Mouse (Mus musculus): Measurements from ENCODE around the gene Kiss1r. TPM values are rescaled to one million over a fixed set of nuclear protein-coding genes. Genes with fewer than 3 reads are reported as not detected.
A peak's percentile ranks its signal among the peaks of the same experiment; 100 is the strongest.

Kiss1r gene
- polyA plus RNA-seq, 1 experiment from 2014 or later = 0.68 TPM

GRCm38 (mm10) chr10:79970415-79971182 lies 53.8 kb downstream of the Kiss1r start, which contains the start of gene Grin3b:
Grin3b (plus strand) TSS chr10:79970715.
- H3K9me3 ChIP-seq (ENCODE audit: control insufficient read depth, low read length) = no peaks in the 10 kb centered on the region
- H3K27ac ChIP-seq (ENCODE audit: low read length) = no peak within 1 kb of the TSS
- peak within 1 kb of the TSS; percentile 85 for H3K4me2 ChIP-seq (ENCODE audit: low read depth, low read length)
- 7% methylated on average over 47 of the region's 47 CpGs for WGBS
- peaks cover 10% of the 10 kb centered on the region for H3K4me1 ChIP-seq (ENCODE audit: control insufficient read depth, insufficient read depth, low read length)
- peak within 1 kb of the TSS; percentile 64 for H3K9ac ChIP-seq (ENCODE audit: low read depth, low read length)
- peaks cover 15% of the 10 kb centered on the region for H3K27me3 ChIP-seq (replicated peaks; ENCODE audit: control insufficient read depth, insufficient read depth, low read length)
- H3K36me3 ChIP-seq (ENCODE audit: control insufficient read depth, insufficient read depth, low read length) = peaks cover 23% of the 10 kb centered on the region
- peak; percentile 24; the same call in 1 of the 2 replicates for ATAC-seq
- H3K4me3 ChIP-seq (ENCODE audit: low read length) = peak within 1 kb of the TSS; percentile 51

GRCm38 (mm10) chr10:79971183-79971497 lies 54.4 kb downstream of the Kiss1r start:
- peak overlapping the region; percentile 51 for H3K4me3 ChIP-seq (ENCODE audit: low read length)
- ATAC-seq = 0 out of 2 replicates have a peak, but pooled peaks have one; percentile 11
- peak overlapping the region; percentile 85 for H3K4me2 ChIP-seq (ENCODE audit: low read depth, low read length)
- peak overlapping the region; percentile 64 for H3K9ac ChIP-seq (ENCODE audit: low read depth, low read length)
- H3K9me3 ChIP-seq (ENCODE audit: control insufficient read depth, low read length) = no peaks in the 10 kb centered on the region
- H3K27me3 ChIP-seq (replicated peaks; ENCODE audit: control insufficient read depth, insufficient read depth, low read length) = peaks cover 15% of the 10 kb centered on the region
- H3K36me3 ChIP-seq (ENCODE audit: control insufficient read depth, insufficient read depth, low read length) = peaks cover 24% of the 10 kb centered on the region
- no peak overlapping the region for H3K27ac ChIP-seq (ENCODE audit: low read length)
- 4% methylated on average over 21 of the region's 21 CpGs for WGBS
- H3K4me1 ChIP-seq (ENCODE audit: control insufficient read depth, insufficient read depth, low read length) = peaks cover 10% of the 10 kb centered on the region

Other genes starting within 250 kb of the Kiss1r start
- gene Tpgs1, start 247.6 kb upstream of the Kiss1r start, polyA plus RNA-seq (2015; fragmentation: Nextera tagmentation; extraction: Ambion mirVana) = 56.8 and 64.4 TPM in 2 replicates
- gene Cdc34, start 234.8 kb upstream of the Kiss1r start, polyA plus RNA-seq (2015; fragmentation: Nextera tagmentation; extraction: Ambion mirVana) = 120 and 128 TPM in 2 replicates
- gene Gzmm, start 228.0 kb upstream of the Kiss1r start, polyA plus RNA-seq (2015; fragmentation: Nextera tagmentation; extraction: Ambion mirVana) = 0.21 and 0.56 TPM in 2 replicates
- 1,158 and 1,189 TPM in 2 replicates for gene Bsg, start 212.5 kb upstream of the Kiss1r start, polyA plus RNA-seq (2015; fragmentation: Nextera tagmentation; extraction: Ambion mirVana)
- gene Hcn2, start 200.3 kb upstream of the Kiss1r start, polyA plus RNA-seq (2015; fragmentation: Nextera tagmentation; extraction: Ambion mirVana) = 0.04 TPM in 1 of 2 replicates, not detected in the other
- 38.8 and 40.5 TPM in 2 replicates for gene Polrmt, start 170.4 kb upstream of the Kiss1r start, polyA plus RNA-seq (2015; fragmentation: Nextera tagmentation; extraction: Ambion mirVana)
- gene Fgf22, start 161.9 kb upstream of the Kiss1r start, polyA plus RNA-seq (2015; fragmentation: Nextera tagmentation; extraction: Ambion mirVana) = 0.26 TPM in 1 of 2 replicates, not detected in the other
- 39.7 and 56.6 TPM in 2 replicates for gene Rnf126, start 150.0 kb upstream of the Kiss1r start, polyA plus RNA-seq (2015; fragmentation: Nextera tagmentation; extraction: Ambion mirVana)
- 15.1 and 16.6 TPM in 2 replicates for gene Fstl3, start 139.7 kb upstream of the Kiss1r start, polyA plus RNA-seq (2015; fragmentation: Nextera tagmentation; extraction: Ambion mirVana)
- gene Prss57, start 126.0 kb upstream of the Kiss1r start, polyA plus RNA-seq (2015; fragmentation: Nextera tagmentation; extraction: Ambion mirVana) = 0.07 and 0.11 TPM in 2 replicates
- 44.1 and 44.8 TPM in 2 replicates for gene Palm, start 123.4 kb upstream of the Kiss1r start, polyA plus RNA-seq (2015; fragmentation: Nextera tagmentation; extraction: Ambion mirVana)
- 204 and 210 TPM in 2 replicates for gene Misp, start 96.0 kb upstream of the Kiss1r start, polyA plus RNA-seq (2015; fragmentation: Nextera tagmentation; extraction: Ambion mirVana)
- 295 and 302 TPM in 2 replicates for gene Ptbp1, start 62.5 kb upstream of the Kiss1r start, polyA plus RNA-seq (2015; fragmentation: Nextera tagmentation; extraction: Ambion mirVana)
- 2.7 and 2.8 TPM in 2 replicates for gene Prtn3, start 42.5 kb upstream of the Kiss1r start, polyA plus RNA-seq (2015; fragmentation: Nextera tagmentation; extraction: Ambion mirVana)
- 25.5 and 28.2 TPM in 2 replicates for gene Plppr3, start 42.3 kb upstream of the Kiss1r start, polyA plus RNA-seq (2015; fragmentation: Nextera tagmentation; extraction: Ambion mirVana)
- gene Elane, start 30.7 kb upstream of the Kiss1r start, polyA plus RNA-seq (2015; fragmentation: Nextera tagmentation; extraction: Ambion mirVana) = 0.42 and 2.4 TPM in 2 replicates
- not detected in 2 replicates for gene Cfd, start 26.1 kb upstream of the Kiss1r start, polyA plus RNA-seq (2015; fragmentation: Nextera tagmentation; extraction: Ambion mirVana)
- gene Med16, start 8.0 kb upstream of the Kiss1r start, polyA plus RNA-seq (2015; fragmentation: Nextera tagmentation; extraction: Ambion mirVana) = 34.1 and 37.2 TPM in 2 replicates
- gene Gm26602, start 6.1 kb upstream of the Kiss1r start, polyA plus RNA-seq (2015; fragmentation: Nextera tagmentation; extraction: Ambion mirVana) = 2.1 and 7.8 TPM in 2 replicates
- 105 and 116 TPM in 2 replicates for gene R3hdm4, start 4.2 kb downstream of the Kiss1r start, polyA plus RNA-seq (2015; fragmentation: Nextera tagmentation; extraction: Ambion mirVana)
- gene Arid3a, start 10.1 kb downstream of the Kiss1r start, polyA plus RNA-seq (2015; fragmentation: Nextera tagmentation; extraction: Ambion mirVana) = 19.4 and 22.1 TPM in 2 replicates
- gene Wdr18, start 43.2 kb downstream of the Kiss1r start, polyA plus RNA-seq (2015; fragmentation: Nextera tagmentation; extraction: Ambion mirVana) = 86.2 and 96.6 TPM in 2 replicates
- gene Grin3b, start 53.7 kb downstream of the Kiss1r start, polyA plus RNA-seq (2015; fragmentation: Nextera tagmentation; extraction: Ambion mirVana) = 0.15 and 0.16 TPM in 2 replicates
- 7.0 and 9.7 TPM in 2 replicates for gene Tmem259, start 67.4 kb downstream of the Kiss1r start, polyA plus RNA-seq (2015; fragmentation: Nextera tagmentation; extraction: Ambion mirVana)
- gene Cnn2, start 71.6 kb downstream of the Kiss1r start, polyA plus RNA-seq (2015; fragmentation: Nextera tagmentation; extraction: Ambion mirVana) = 226 and 245 TPM in 2 replicates
- 3.3 and 3.4 TPM in 2 replicates for gene Abca7, start 79.5 kb downstream of the Kiss1r start, polyA plus RNA-seq (2015; fragmentation: Nextera tagmentation; extraction: Ambion mirVana)
- 6.0 and 7.3 TPM in 2 replicates for gene Arhgap45, start 99.7 kb downstream of the Kiss1r start, polyA plus RNA-seq (2015; fragmentation: Nextera tagmentation; extraction: Ambion mirVana)
- 190 and 212 TPM in 2 replicates for gene Polr2e, start 122.8 kb downstream of the Kiss1r start, polyA plus RNA-seq (2015; fragmentation: Nextera tagmentation; extraction: Ambion mirVana)
- gene Gpx4, start 130.2 kb downstream of the Kiss1r start, polyA plus RNA-seq (2015; fragmentation: Nextera tagmentation; extraction: Ambion mirVana) = 942 and 972 TPM in 2 replicates
- gene Sbno2, start 188.6 kb downstream of the Kiss1r start, polyA plus RNA-seq (2015; fragmentation: Nextera tagmentation; extraction: Ambion mirVana) = 13.4 and 14.3 TPM in 2 replicates
- 13.8 and 15.7 TPM in 2 replicates for gene Stk11, start 198.8 kb downstream of the Kiss1r start, polyA plus RNA-seq (2015; fragmentation: Nextera tagmentation; extraction: Ambion mirVana)
- 846 and 854 TPM in 2 replicates for gene Atp5d, start 221.7 kb downstream of the Kiss1r start, polyA plus RNA-seq (2015; fragmentation: Nextera tagmentation; extraction: Ambion mirVana)
- gene Cbarp, start 223.9 kb downstream of the Kiss1r start, polyA plus RNA-seq (2015; fragmentation: Nextera tagmentation; extraction: Ambion mirVana) = 5.1 TPM in 2 replicates
- gene Midn, start 231.3 kb downstream of the Kiss1r start, polyA plus RNA-seq (2015; fragmentation: Nextera tagmentation; extraction: Ambion mirVana) = 8.8 and 10.3 TPM in 2 replicates
- gene Cirbp, start 249.0 kb downstream of the Kiss1r start, polyA plus RNA-seq (2015; fragmentation: Nextera tagmentation; extraction: Ambion mirVana) = 53.2 and 62.6 TPM in 2 replicates

Measured in intestine, embryonic 16.5 days (tissue).